In the genomic region with DNA sequence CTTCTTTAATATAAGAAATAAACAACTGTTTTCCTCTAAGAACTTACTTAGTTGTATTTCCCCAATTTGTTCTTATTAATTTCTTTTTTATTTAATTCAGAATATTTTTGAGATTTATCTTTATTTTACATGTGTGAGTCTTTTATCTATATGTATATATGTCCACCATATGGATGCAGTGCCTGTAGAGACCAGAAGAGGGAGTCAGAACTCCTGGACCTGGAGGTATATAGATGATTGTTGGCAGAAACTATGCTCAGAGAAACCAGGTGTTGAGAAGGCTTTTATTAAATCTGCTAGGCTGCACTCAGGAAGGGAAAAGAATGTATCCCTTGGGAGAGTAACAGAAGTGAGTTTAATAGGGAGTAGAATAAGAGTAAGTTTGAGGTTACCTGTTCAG, we compare ENCODE assay signal across 15 mouse cellular contexts.
"Had no signal": no experiment of that assay in that cellular context is flagged by ENCODE, and none has a peak within 500 bp of the region (broad histone marks: within the 10 kb centered on the region; RNA-seq: fewer than 3 reads in every experiment).

No protein-coding gene starts in this region.

- H3K4me1 ChIP-seq: liver, embryonic 15.5 days; lung, embryonic 15.5 days; megakaryocyte, embryonic 14.5 days; midbrain, embryonic 13.5 days; neural tube, embryonic 12.5 days; stomach, embryonic 15.5 days had no signal

- H3K4me3 ChIP-seq: liver, embryonic 15.5 days; lung, embryonic 15.5 days; megakaryocyte, embryonic 14.5 days; midbrain, embryonic 13.5 days; neural tube, embryonic 12.5 days; stomach, embryonic 15.5 days had no signal

- H3K27me3 ChIP-seq: liver, embryonic 15.5 days; lung, embryonic 15.5 days; megakaryocyte, embryonic 14.5 days; midbrain, embryonic 13.5 days; neural tube, embryonic 12.5 days; stomach, embryonic 15.5 days had no signal

- DNase-seq: liver, postnatal 0 days; lung, adult 2 months; lung, postnatal 14 days; right cerebral cortex, postnatal 14 days; thymus, adult 2 months; thymus, postnatal 14 days; thymus, postnatal 36 days had no signal

- H3K36me3 ChIP-seq: liver, embryonic 15.5 days; lung, embryonic 15.5 days; midbrain, embryonic 13.5 days; neural tube, embryonic 12.5 days; stomach, embryonic 15.5 days had no signal

- H3K9ac ChIP-seq: liver, embryonic 15.5 days; liver, postnatal 0 days; lung, embryonic 15.5 days; midbrain, embryonic 13.5 days; neural tube, embryonic 12.5 days; stomach, embryonic 15.5 days had no signal

- H3K27ac ChIP-seq: liver, embryonic 15.5 days; lung, embryonic 15.5 days; macrophage; midbrain, embryonic 13.5 days; neural tube, embryonic 12.5 days; stomach, embryonic 15.5 days; stomach, postnatal 0 days had no signal

- H3K9me3 ChIP-seq: liver, embryonic 15.5 days; lung, embryonic 15.5 days; midbrain, embryonic 13.5 days; neural tube, embryonic 12.5 days; stomach, embryonic 15.5 days had no signal
